Mouse (Mus musculus): ENCODE measurements around the gene Plin4. TPM values are rescaled to one million over a fixed set of nuclear protein-coding genes. Genes with fewer than 3 reads are reported as not detected.
"Not testable (repeated sequence)": the region's sequence is repeated elsewhere in the genome, so short reads cannot be mapped to it uniquely, and the experiment has no call there.

Plin4 gene
- polyA plus RNA-seq, 1 experiment from 2014 or later: 0.08 TPM

DNA sequence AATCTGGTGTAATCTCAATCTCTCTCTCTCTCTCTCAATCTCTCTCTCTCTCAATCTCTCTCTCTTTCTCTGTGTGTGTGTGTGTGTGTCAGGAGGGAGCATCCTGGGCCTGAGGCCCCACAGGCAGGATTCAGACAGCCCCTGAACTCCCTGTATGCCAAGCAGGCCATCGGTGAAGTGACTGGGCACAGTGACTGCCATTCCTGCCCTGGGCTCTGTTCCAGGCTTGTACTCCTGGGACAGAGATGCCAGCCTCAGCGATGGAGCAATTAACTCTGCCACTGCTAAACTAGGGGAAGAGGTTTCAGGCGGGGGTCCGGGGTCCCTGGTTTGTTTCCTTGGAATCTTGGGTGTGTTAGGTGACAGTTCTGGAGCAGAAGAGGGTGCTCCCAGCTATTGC is 968 bp upstream of the Plin4 start:
- Histone ChIP-seq H3K4me2 (no peak overlapping the region), H3K9me3 (no peaks in the 10 kb centered on the region), H3K4me1 (replicated peaks) (no peaks in the 10 kb centered on the region), H3K27me3 (no peaks in the 10 kb centered on the region), H3K4me3 (no peak overlapping the region), H3K27ac (replicated peaks) (no peak overlapping the region), H3K36me3 (no peaks in the 10 kb centered on the region), H3K9ac (no peak overlapping the region)
- ATAC-seq (ENCODE audit: low FRiP score, low read depth): no peak
- WGBS: 57% methylated on average over 4 of the region's 4 CpGs

DNA sequence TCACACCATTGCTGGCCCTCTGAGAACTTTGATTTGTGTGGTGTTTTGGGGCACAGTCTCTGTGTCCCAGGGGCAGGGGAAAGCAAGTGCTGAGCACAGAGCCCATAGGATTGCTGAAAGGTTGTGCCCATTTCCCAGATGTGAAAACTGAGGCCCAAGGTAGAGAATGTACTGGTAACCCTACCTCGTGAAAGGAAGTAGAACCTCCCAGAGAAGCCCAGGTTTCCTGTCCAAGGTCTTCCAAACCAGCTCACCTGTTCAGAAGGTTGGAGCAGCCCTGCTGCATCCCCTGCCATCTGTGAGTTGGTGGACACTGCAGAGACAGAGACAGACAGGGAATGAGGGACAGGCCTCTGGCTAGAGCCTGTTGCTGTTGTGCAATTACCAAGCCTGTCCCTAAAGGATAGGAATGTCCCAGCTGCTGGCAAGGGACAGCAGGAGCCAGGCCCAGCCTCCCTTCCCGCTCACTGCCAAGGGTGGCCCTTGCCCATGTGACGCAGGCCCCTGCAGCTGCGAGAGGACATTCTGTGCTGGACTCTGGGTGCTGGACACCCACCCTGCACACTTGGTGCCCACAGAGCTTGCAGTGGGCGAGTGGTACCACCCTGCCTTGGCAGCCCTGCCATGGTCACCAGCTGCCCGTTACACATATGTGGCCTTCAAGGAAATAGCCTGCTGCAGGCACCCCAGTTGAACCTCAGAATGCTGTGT is 1.1 kb downstream of the Plin4 start:
- Histone ChIP-seq H3K4me2 (no peak overlapping the region), H3K4me1 (replicated peaks) (no peaks in the 10 kb centered on the region), H3K9me3 (no peaks in the 10 kb centered on the region), H3K36me3 (0 out of 2 replicates have a peak, but pooled peaks cover 2% of the 10 kb centered on the region), H3K9ac (no peak overlapping the region), H3K27me3 (no peaks in the 10 kb centered on the region), H3K27ac (replicated peaks) (no peak overlapping the region), H3K4me3 (no peak overlapping the region)
- 84% methylated on average over 6 of the region's 6 CpGs for WGBS
- ATAC-seq (ENCODE audit: low FRiP score, low read depth): no peak

DNA sequence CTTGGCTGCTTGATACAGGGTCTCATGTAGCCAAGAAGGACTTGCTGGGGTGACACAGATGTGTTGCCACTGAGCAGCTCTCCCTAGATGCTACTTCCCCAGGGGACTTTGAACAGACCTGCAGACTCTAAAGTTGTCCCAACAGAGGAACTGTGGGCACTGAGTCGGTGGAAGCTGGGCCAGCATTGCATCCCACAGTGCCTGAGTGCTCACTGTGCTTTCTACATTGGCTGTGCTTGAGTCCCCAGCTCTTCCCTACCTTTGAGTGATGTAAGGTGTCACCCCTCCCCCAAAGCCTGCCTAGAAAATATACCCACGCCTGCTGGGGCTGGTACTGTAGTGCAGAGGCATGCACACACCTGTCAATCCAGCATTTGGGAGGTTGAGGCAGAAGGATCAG is 1.9 kb downstream of the Plin4 start:
- ATAC-seq (ENCODE audit: low FRiP score, low read depth): no peak
- Histone ChIP-seq H3K4me2 (no peak overlapping the region), H3K9me3 (no peaks in the 10 kb centered on the region), H3K4me3 (no peak overlapping the region), H3K27ac (replicated peaks) (no peak overlapping the region), H3K27me3 (no peaks in the 10 kb centered on the region), H3K4me1 (replicated peaks) (no peaks in the 10 kb centered on the region), H3K36me3 (peaks cover 3% of the 10 kb centered on the region; the same call in 1 of the 2 replicates), H3K9ac (no peak overlapping the region)
- 77% methylated on average over 2 of the region's 2 CpGs for WGBS

DNA sequence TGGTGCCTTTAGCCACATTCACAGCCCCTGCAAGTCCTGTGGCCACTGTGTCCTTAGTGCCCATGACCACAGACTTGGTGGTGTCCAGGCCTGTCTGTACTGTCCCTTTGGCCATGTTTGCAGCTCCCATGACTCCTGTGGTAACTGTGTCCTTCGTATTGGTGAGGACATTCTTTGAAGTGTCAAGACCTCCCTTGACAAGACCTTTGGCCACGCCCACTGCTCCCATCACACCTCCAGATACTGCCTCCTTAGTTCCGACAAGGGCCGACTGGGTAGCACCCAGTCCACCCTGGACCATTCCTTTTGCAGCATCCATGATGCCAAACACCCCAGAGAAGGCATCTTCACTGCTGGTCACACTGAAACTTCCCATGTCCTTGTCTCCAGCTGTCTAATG is 2.6 kb downstream of the Plin4 start:
- Histone ChIP-seq H3K4me3 (no peak overlapping the region), H3K4me2 (no peak overlapping the region), H3K27ac (replicated peaks) (no peak overlapping the region), H3K9me3 (no peaks in the 10 kb centered on the region), H3K9ac (no peak overlapping the region), H3K36me3 (peaks cover 11% of the 10 kb centered on the region; the same call in 1 of the 2 replicates), H3K4me1 (replicated peaks) (no peaks in the 10 kb centered on the region), H3K27me3 (no peaks in the 10 kb centered on the region)
- no peak for ATAC-seq (ENCODE audit: low FRiP score, low read depth)
- 86% methylated on average over 4 of the region's 4 CpGs for WGBS

DNA sequence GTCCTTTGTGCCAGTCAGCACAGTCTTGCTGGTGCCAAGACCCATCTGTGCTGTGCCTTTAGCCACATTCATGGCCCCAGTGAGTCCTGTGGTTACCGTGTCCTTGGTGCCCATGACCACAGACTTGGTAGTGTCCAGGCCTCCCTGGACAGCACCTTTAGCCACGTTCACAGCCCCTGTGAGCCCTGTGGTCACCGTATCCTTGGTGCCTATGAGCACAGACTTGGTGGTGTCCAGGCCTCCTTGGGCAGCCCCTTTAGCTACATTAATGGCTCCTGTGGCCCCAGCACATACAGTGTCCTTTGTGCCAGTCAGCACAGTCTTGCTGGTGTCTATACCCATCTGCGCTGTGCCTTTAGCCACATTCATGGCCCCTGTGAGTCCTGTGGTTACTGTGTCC is 3.2 kb downstream of the Plin4 start:
- not testable (repeated sequence) for ATAC-seq (ENCODE audit: low FRiP score, low read depth); H3K27ac ChIP-seq (replicated peaks); H3K27me3 ChIP-seq; H3K9me3 ChIP-seq; H3K4me2 ChIP-seq; H3K9ac ChIP-seq; H3K4me1 ChIP-seq (replicated peaks); H3K4me3 ChIP-seq
- WGBS: 96% methylated on average over 4 of the region's 4 CpGs
- H3K36me3 ChIP-seq: peaks cover 12% of the 10 kb centered on the region; the same call in 1 of the 2 replicates

DNA sequence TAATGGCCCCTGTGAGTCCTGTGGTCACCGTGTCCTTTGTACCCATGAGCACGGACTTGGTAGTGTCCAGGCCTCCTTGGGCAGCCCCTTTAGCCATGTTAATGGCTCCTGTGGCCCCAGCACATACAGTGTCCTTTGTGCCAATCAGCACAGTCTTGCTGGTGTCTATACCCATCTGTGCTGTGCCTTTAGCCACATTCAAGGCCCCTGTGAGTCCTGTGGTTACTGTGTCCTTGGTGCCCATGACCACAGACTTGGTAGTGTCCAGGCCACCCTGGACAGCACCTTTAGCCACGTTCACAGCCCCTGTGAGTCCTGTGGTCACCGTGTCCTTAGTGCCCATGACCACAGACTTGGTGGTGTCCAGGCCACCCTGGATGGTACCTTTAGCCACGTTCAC is 4.8 kb downstream of the Plin4 start:
- not testable (repeated sequence) for H3K4me3 ChIP-seq; H3K4me2 ChIP-seq; H3K27me3 ChIP-seq; ATAC-seq (ENCODE audit: low FRiP score, low read depth); H3K9me3 ChIP-seq; H3K9ac ChIP-seq; H3K27ac ChIP-seq (replicated peaks); H3K4me1 ChIP-seq (replicated peaks)
- peaks cover 26% of the 10 kb centered on the region for H3K36me3 ChIP-seq
- WGBS: 91% methylated on average over 3 of the region's 5 CpGs

DNA sequence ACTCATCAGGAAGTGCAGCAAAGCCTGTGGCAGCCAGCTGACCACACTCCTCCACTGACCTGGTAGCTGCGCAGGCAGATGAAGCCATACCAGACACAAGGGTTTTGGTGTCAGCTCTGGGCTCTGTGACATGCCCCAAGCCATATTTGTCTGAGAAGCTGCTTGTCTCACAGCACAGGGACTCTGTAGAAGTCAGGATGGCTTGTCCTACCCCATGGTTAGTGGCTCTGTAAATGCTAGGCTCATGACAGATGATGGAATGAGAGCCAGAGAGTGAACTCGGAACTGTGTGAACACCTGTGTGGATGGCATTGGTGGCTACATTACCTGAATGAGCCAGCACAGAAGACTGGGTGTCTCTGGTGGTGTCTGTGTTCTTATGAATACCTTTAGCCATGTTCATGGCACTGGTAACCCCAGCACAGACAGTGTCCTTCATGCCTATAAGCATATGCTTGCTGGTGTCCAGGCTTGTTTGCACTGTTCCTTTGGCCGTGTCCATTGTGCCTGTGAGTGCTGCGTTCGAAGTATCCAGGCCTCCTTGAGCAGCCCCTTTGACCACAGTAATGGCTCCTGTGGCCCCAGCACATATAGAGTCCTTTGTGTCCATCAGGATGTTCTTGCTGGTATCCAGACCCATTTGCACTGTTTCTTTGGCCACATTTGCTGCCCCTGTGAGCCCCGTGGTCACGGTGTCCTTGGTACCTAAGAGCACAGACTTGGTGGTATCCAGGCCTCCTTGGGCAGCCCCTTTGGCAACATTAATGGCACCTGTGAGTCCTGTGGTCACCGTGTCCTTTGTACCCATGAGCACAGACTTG is 5.9 kb downstream of the Plin4 start:
- WGBS: 94% methylated on average over 8 of the region's 8 CpGs
- peaks cover 35% of the 10 kb centered on the region for H3K36me3 ChIP-seq
- no peak overlapping the region for H3K4me2 ChIP-seq
- H3K27me3 ChIP-seq: no peaks in the 10 kb centered on the region
- no peaks in the 10 kb centered on the region for H3K4me1 ChIP-seq (replicated peaks)
- no peak overlapping the region for H3K4me3 ChIP-seq
- ATAC-seq (ENCODE audit: low FRiP score, low read depth): no peak
- H3K27ac ChIP-seq (replicated peaks): no peak overlapping the region
- H3K9me3 ChIP-seq: no peaks in the 10 kb centered on the region
- no peak overlapping the region for H3K9ac ChIP-seq

DNA sequence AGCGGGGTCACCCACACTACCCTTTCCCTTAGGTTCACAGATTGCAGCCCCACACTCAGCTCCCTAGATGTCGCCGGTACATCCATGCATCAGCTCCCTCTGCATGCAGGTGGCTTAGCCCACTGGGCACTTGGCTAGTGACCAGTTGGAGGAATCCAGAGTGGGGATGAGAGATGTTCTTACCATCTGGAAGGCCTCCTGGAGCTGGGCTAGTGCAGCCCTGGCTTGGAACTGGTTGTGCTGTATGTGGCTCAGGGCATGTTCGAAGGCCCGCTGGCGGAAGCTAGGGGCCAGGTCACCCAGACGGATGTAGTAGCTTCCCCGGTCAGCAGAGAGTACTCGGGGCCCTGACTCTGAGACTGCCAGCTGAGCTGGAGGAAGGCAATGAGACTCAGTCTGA is 6.7 kb downstream of the Plin4 start:
- ATAC-seq (ENCODE audit: low FRiP score, low read depth): no peak
- H3K4me3 ChIP-seq: no peak overlapping the region
- 94% methylated on average over 9 of the region's 9 CpGs for WGBS

DNA sequence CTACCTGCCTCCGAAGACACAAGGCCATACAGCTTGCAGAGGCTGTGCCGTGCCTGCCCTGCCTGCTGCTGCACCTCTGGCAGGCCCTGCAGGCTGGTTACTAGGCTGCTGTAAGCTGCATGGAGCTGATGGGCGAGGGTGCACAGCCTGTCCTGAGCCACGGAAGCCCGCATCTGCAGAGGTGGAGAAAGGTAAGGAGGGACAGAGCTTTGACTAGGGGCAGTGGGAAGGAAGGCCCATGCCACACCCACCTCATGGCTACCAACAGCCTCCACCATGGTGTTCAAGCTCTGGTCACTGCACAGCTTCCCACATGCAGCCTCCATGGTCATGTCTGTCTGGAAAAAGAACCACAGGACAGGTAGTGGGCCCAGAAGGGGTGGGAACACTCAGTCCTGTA is 7.4 kb downstream of the Plin4 start:
- Histone ChIP-seq H3K4me2 (no peak overlapping the region), H3K36me3 (peaks cover 50% of the 10 kb centered on the region), H3K4me3 (no peak overlapping the region), H3K27ac (replicated peaks) (no peak overlapping the region), H3K9ac (no peak overlapping the region), H3K9me3 (no peaks in the 10 kb centered on the region), H3K27me3 (no peaks in the 10 kb centered on the region), H3K4me1 (replicated peaks) (no peaks in the 10 kb centered on the region)
- WGBS: 97% methylated on average over 5 of the region's 5 CpGs
- ATAC-seq (ENCODE audit: low FRiP score, low read depth): no peak

More for the DNA sequence above, 6.7 kb downstream of the Plin4 start:
- Histone ChIP-seq H3K9me3 (no peaks in the 10 kb centered on the region), H3K27ac (replicated peaks) (no peak overlapping the region), H3K4me2 (no peak overlapping the region), H3K36me3 (peaks cover 43% of the 10 kb centered on the region), H3K9ac (no peak overlapping the region), H3K4me1 (replicated peaks) (no peaks in the 10 kb centered on the region), H3K27me3 (no peaks in the 10 kb centered on the region)

DNA sequence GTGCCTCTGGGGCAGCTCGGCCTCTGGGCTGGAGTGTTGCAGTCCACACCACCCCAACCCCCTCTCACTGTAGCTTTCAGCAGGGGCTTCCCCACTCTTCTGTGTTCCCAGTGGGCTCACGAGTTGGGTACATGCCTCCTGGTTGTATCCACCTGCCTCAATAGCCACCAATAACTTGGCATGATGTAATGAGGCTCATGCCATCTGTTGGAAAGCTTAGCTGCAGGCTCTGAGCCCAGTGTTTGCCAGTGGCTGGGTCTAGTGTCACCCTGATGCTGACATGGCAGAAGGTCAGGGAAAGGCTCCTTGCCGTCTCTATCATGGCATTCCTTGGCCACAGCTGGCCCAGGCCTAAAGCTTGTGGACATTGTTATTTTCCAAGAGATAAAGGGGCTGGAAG is 8.8 kb downstream of the Plin4 start:
- no peak for ATAC-seq (ENCODE audit: low FRiP score, low read depth)
- Histone ChIP-seq H3K9me3 (no peaks in the 10 kb centered on the region), H3K9ac (no peak overlapping the region), H3K4me2 (no peak overlapping the region), H3K27me3 (no peaks in the 10 kb centered on the region), H3K4me1 (replicated peaks) (no peaks in the 10 kb centered on the region), H3K4me3 (no peak overlapping the region), H3K27ac (replicated peaks) (no peak overlapping the region), H3K36me3 (peaks cover 64% of the 10 kb centered on the region)
- WGBS: 94% methylated on average over 3 of the region's 3 CpGs

DNA sequence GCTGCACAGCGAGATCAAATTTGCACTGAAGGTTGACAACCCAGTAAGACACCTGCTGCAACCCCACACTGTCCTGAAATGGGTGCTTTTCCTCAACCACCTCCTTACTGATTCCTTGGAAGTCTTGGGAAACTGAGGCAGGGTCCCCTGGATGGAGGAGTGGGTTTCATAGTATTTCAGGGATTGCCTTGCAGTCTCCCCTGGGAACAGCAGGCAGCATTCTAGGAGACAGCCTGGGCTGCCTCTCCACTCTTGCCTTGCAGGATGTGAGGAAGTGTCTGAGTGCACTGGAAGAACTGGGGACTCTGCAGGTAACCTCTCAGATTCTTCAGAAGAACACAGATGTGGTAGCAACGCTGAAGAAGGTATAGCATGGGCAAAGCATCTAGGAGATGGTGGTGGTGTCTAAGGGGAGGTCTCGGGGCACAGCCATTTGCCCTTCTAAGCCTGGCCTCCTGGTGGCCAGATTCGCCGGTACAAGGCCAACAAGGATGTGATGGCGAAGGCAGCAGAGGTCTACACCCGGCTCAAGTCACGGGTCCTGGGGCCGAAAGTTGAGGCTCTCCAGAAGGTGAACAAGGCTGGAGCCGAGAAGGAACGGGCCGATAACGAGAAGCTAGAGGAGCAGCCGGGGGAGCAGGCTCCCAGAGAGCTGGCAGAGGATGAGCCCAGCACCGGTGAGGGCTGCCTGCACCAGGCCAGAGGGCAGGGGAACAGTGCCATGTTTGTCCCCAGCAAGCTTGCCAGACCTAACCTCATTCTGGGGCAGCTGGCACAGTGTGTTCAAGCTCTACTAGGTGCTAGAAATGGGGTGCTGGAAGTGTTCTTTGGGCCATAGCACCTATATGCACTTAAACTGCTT is 10.7 kb downstream of the Plin4 start:
- H3K27me3 ChIP-seq: no peaks in the 10 kb centered on the region
- no peak overlapping the region for H3K9ac ChIP-seq
- ATAC-seq (ENCODE audit: low FRiP score, low read depth): no peak
- H3K9me3 ChIP-seq: no peaks in the 10 kb centered on the region
- no peak overlapping the region for H3K27ac ChIP-seq (replicated peaks)
- peaks cover 74% of the 10 kb centered on the region for H3K36me3 ChIP-seq
- H3K4me1 ChIP-seq (replicated peaks): no peaks in the 10 kb centered on the region
- 93% methylated on average over 15 of the region's 15 CpGs for WGBS
- no peak overlapping the region for H3K4me2 ChIP-seq
- no peak overlapping the region for H3K4me3 ChIP-seq

DNA sequence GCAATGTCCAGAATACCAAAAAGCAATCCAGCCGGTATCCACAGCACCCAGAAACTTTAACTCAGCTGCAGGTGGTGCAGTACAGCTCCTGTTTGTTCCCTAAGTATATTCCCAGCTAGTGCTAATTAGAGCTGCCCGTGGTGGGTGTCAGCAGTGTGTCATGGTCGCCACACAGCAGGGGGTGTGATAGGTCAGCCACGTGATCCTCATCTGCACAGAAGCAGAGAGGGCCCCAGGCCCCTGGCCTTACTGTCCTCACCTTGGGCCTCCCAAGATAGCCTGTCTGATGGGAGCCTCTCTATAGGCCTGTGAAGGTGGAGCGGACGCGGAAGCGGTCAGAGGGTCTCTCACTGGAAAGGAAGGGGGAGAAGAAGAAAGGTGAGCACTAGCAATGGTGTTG is 11.4 kb downstream of the Plin4 start:
- Histone ChIP-seq H3K4me3 (no peak overlapping the region), H3K9ac (no peak overlapping the region), H3K36me3 (peaks cover 70% of the 10 kb centered on the region), H3K27me3 (no peaks in the 10 kb centered on the region), H3K4me2 (no peak overlapping the region), H3K4me1 (replicated peaks) (no peaks in the 10 kb centered on the region), H3K27ac (replicated peaks) (no peak overlapping the region), H3K9me3 (no peaks in the 10 kb centered on the region)
- 91% methylated on average over 8 of the region's 8 CpGs for WGBS
- peak; percentile 46; the same call in 1 of the 2 replicates for ATAC-seq (ENCODE audit: low FRiP score, low read depth)
